Mouse (Mus musculus) heart, embryonic 13.5 days (tissue): ENCODE data around the gene Olfr73. TPM values are rescaled to one million over a fixed set of nuclear protein-coding genes. Genes with fewer than 3 reads are reported as not detected.
"Not testable (repeated sequence)": the region's sequence is repeated elsewhere in the genome, so short reads cannot be mapped to it uniquely, and the experiment has no call there.

Experiments
- ATAC-seq: fragments of 200-750 bp; cut with Nextera tagmentation; 2 replicates; pipeline ENCODE4 v1.8.0; 2017; ENCODE audit warnings: moderate TSS enrichment; ENCODE audit not compliant: insufficient number of reproducible peaks, low FRiP score, low TSS enrichment; ENCODE audit errors: extremely low read depth
- H3K27ac ChIP-seq: fragments of 300-500 bp; sonication (generic); replicated peaks from 2 replicates; pipeline ENCODE4 v1.5.1; 2015; ENCODE audit warnings: moderate library complexity, mild to moderate bottlenecking, inconsistent platforms
- H3K27me3 ChIP-seq: fragments of 300-500 bp; sonication (generic); replicated peaks from 2 replicates; pipeline ENCODE4 v1.6.1; 2015; ENCODE audit warnings: mild to moderate bottlenecking, inconsistent platforms
- H3K36me3 ChIP-seq: fragments of 300-500 bp; sonication (generic); 2 replicates; pipeline ENCODE4 v1.6.1; 2015; ENCODE audit warnings: mild to moderate bottlenecking, inconsistent platforms
- H3K4me1 ChIP-seq: fragments of 300-500 bp; sonication (generic); 2 replicates; pipeline ENCODE4 v1.6.1; 2015; ENCODE audit warnings: inconsistent platforms
- H3K4me2 ChIP-seq: fragments of 300-500 bp; sonication (generic); 2 replicates; pipeline ENCODE4 v1.6.1; 2015; ENCODE audit warnings: inconsistent platforms, mild to moderate bottlenecking, moderate library complexity
- H3K4me3 ChIP-seq: fragments of 300-500 bp; sonication (generic); 2 replicates; pipeline ENCODE4 v1.5.1; 2015; ENCODE audit warnings: moderate library complexity, mild to moderate bottlenecking, inconsistent platforms
- H3K9ac ChIP-seq: fragments of 300-500 bp; sonication (generic); 2 replicates; pipeline ENCODE4 v1.6.1; 2015; ENCODE audit warnings: inconsistent platforms, mild to moderate bottlenecking, moderate library complexity
- H3K9me3 ChIP-seq: fragments of 300-500 bp; sonication (generic); 2 replicates; pipeline ENCODE4 v1.6.1; 2016; ENCODE audit warnings: inconsistent platforms
- WGBS: fragments of 180-500 bp; shearing (Covaris S2); methylation state at CpG from one replicate; pipeline ENCODE4 v1.1.7; 2015; ENCODE audit warnings: mixed read lengths; 5-methylcytosine and 5-hydroxymethylcytosine counted together
- polyA plus RNA-seq: library from polyadenylated mRNA; unstranded; fragments of >200 nt; fragmentation: Nextera tagmentation; extraction: Ambion mirVana; gene quantifications from 2 replicates; pipeline ENCODE4 v1.2.1, GENCODE M21; 2015

Gene Olfr73
- not detected in 2 replicates for polyA plus RNA-seq

DNA sequence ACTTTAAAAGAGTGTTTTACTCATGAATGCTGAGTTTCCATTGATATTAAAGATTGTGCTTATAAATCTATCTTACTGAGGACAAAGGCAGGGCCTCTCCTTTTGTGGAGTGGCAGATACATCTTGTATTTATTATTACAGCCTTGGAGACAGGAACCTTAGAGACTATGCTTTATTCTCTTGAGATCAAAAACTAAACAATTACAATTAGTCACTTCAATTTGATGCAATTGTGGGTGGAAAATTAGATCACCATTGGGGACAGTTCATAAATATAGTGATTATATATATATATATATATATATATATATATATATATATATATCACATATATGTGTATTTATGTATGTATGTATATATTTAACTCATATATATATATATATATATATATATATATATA is at the start of gene Olfr73:
Gene Olfr73, minus strand, starts transcription at position 101 of the 400 bp plus-strand sequence.
- no peak within 1 kb of the TSS for H3K4me2 ChIP-seq
- H3K4me3 ChIP-seq: no peak within 1 kb of the TSS
- H3K9me3 ChIP-seq: no peaks in the 10 kb centered on the region
- H3K27me3 ChIP-seq: no peaks in the 10 kb centered on the region
- no peak within 1 kb of the TSS for H3K9ac ChIP-seq
- no peaks in the 10 kb centered on the region for H3K4me1 ChIP-seq
- ATAC-seq: no peak
- no peaks in the 10 kb centered on the region for H3K36me3 ChIP-seq
- no peak within 1 kb of the TSS for H3K27ac ChIP-seq

DNA sequence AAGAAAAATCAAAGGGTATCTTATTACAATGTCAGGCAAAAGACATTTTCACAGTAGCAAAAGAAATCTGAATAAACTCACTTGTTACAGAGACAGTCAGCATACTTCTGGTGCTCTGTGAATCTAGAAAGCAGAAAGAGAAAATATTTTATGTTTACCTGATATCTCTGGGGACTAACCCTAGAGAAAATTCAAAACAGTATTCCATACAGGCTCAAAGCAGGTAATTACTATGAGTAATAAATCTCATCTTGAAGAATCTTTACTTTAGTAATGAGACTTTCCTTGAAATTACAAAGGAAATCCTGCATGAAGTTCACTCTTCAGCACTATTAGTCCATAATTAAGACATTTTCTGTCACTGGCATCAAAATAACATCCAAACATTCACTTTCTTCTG is 34.2 kb upstream of the Olfr73 start, which contains the start of gene Olfr1163:
Gene Olfr1163, minus strand, starts transcription at position 101 of the 400 bp plus-strand sequence.
- Histone ChIP-seq H3K4me3 (no peak within 1 kb of the TSS), H3K4me2 (no peak within 1 kb of the TSS), H3K9ac (no peak within 1 kb of the TSS), H3K9me3 (no peaks in the 10 kb centered on the region), H3K36me3 (no peaks in the 10 kb centered on the region), H3K27me3 (no peaks in the 10 kb centered on the region), H3K4me1 (no peaks in the 10 kb centered on the region), H3K27ac (no peak within 1 kb of the TSS)
- ATAC-seq: no peak

DNA sequence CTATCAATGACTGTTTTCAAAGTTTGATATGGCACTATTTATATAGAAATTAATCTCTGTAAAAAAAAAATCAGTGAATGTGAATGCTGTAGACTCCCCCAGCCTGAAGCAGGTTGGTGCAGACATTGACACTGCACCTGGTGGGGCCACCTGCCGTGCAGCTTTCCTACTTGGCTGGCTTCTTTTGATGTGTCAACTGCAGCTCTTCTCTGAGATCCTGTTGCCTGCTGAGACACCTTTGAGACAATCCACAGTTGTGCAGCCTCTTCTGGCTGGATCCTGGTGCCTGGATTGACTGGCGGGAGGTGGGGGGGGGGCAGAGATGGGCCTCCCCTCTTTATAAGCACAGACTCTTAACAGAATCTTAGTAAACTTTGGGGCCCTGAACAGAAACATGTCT is 26.1 kb upstream of the Olfr73 start:
- H3K36me3 ChIP-seq: no peaks in the 10 kb centered on the region
- no peak overlapping the region for H3K4me3 ChIP-seq
- no peak overlapping the region for H3K4me2 ChIP-seq
- no peaks in the 10 kb centered on the region for H3K27me3 ChIP-seq
- no peak for ATAC-seq
- H3K4me1 ChIP-seq: no peaks in the 10 kb centered on the region
- H3K9me3 ChIP-seq: no peaks in the 10 kb centered on the region
- WGBS: 79% methylated on average over 2 of the region's 2 CpGs
- no peak overlapping the region for H3K27ac ChIP-seq
- H3K9ac ChIP-seq: no peak overlapping the region

DNA sequence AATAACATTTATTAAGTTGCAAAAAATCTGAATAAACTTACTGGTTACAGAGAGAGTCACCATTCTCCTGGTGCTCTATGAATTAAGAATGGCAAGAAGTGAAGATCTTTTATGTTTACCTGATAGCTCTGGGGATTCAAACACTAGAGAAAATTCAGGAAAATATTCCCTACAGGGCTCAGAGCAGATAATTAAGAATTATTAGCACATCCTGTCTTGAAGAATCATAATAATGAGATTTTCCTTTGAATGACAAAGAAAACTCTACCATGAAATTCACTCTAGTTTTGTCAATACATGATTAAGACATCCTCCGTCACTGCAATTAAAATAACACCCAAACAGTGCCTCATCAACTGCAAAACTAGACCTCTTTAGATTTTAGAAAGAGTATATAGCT is 13.5 kb upstream of the Olfr73 start, which contains the start of gene Olfr1162:
Gene Olfr1162, minus strand, starts transcription at position 101 of the 400 bp plus-strand sequence.
- Histone ChIP-seq H3K9me3 (no peaks in the 10 kb centered on the region), H3K9ac (no peak within 1 kb of the TSS), H3K4me3 (no peak within 1 kb of the TSS), H3K27me3 (no peaks in the 10 kb centered on the region), H3K27ac (no peak within 1 kb of the TSS), H3K4me2 (no peak within 1 kb of the TSS), H3K4me1 (no peaks in the 10 kb centered on the region), H3K36me3 (no peaks in the 10 kb centered on the region)
- 82% methylated on average over 1 of the region's 1 CpGs for WGBS
- ATAC-seq: no peak

DNA sequence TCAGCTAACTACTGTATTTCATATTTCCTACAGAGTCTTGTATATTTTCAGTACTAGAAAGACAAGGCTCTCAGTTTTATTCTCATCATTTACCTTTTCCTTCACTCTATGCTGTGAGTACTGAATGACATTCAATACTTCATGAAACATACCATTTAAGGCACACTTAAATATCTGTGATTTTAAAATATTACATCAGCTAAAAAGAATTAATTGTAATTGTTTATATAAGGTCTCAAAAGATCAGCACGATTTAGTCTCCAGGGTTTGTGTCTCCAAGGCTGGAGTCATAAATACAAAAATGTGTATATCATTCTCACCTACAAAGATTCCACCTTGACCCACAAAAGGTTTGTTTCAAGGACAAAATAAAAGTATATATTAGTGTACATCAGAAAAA is 15.0 kb downstream of the Olfr73 start, which contains the start of gene Olfr1161:
Gene Olfr1161, plus strand, starts transcription at position 301 of the 400 bp plus-strand sequence.
- H3K27me3 ChIP-seq, H3K4me3 ChIP-seq: not testable (repeated sequence)
- WGBS: 81% methylated on average over 1 of the region's 1 CpGs

DNA sequence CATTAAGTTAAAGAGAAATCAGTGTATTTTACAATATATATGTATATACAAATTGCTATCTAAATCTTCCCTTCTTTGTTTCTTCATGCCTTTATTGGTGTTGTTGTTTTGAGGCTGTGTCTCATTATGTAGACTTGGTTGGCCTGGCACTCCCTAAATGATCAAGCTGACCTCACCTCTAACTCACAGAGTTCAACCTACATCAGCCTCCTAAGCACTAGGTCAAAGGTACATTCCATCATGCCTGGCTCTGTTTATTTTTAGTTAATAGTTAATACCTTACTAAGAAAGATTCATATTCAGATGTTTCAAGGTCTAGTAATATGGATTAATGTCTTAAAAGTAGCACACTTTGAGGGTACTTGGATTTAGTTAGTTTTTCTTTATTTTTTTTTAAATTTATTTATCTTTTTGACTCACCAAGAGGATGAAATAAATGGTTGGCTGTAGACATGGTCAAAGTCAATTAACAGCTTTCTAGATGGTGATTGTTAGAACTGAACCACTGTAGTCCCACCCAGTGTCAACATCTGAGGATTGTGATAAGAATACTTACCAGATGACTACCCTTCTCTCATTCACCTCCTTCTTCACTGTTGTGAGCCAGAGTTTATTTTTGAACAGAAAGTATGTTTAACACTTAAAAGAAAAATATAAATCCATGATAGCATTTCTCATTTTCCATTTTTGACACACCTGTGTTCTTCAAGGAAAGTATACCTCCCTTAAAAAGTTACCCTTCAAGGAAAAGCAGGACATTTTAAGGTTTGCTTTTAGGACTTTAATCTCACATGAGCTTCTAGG is 29.8 kb downstream of the Olfr73 start, which contains the start of gene Olfr1160:
Gene Olfr1160, minus strand, starts transcription at position 754 of the 804 bp plus-strand sequence.
- no peaks in the 10 kb centered on the region for H3K27me3 ChIP-seq

More for the DNA sequence above, 15.0 kb downstream of the Olfr73 start, which contains the start of gene Olfr1161:
- H3K4me1 ChIP-seq, H3K9me3 ChIP-seq, H3K36me3 ChIP-seq, H3K27ac ChIP-seq, H3K4me2 ChIP-seq, H3K9ac ChIP-seq, ATAC-seq: not testable (repeated sequence)

DNA sequence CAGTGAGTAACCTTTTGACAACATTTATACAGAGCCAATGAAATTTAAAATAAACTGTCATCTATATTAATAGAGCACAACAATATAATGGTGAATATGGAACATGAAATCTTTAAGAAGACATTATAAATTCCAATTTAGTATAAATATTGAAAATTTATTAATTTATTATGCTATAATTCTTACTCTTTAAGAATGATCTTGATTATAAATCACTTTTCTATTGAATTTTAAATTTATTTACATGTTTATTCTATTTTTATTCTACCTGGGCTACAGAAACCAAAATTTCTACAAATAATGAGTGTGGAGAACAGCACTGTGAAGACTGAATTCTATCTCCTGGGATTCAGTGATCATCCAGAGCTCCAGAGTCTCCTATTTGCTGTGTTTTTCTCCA is 47.7 kb downstream of the Olfr73 start, which contains the start of gene Olfr1158:
Gene Olfr1158, plus strand, starts transcription at position 301 of the 400 bp plus-strand sequence.
- H3K9me3 ChIP-seq: no peaks in the 10 kb centered on the region
- no peaks in the 10 kb centered on the region for H3K27me3 ChIP-seq
- no peak within 1 kb of the TSS for H3K4me3 ChIP-seq
- H3K36me3 ChIP-seq: no peaks in the 10 kb centered on the region
- ATAC-seq: no peak
- H3K4me2 ChIP-seq: no peak within 1 kb of the TSS
- H3K27ac ChIP-seq: no peak within 1 kb of the TSS
- H3K4me1 ChIP-seq: no peaks in the 10 kb centered on the region
- H3K9ac ChIP-seq: no peak within 1 kb of the TSS

More for the DNA sequence above, 29.8 kb downstream of the Olfr73 start, which contains the start of gene Olfr1160:
- Histone ChIP-seq H3K27ac (no peak within 1 kb of the TSS), H3K9me3 (no peaks in the 10 kb centered on the region), H3K36me3 (no peaks in the 10 kb centered on the region), H3K4me3 (no peak within 1 kb of the TSS), H3K9ac (no peak within 1 kb of the TSS), H3K4me2 (no peak within 1 kb of the TSS), H3K4me1 (no peaks in the 10 kb centered on the region)
- no peak for ATAC-seq

Other genes with a start within 250 kb of the Olfr73 start
- gene Olfr1143, start 237.1 kb downstream of the Olfr73 start, polyA plus RNA-seq: not detected in 2 replicates
- gene Olfr1145, start 227.9 kb downstream of the Olfr73 start, polyA plus RNA-seq: not detected in 2 replicates
- gene Olfr1148, start 207.2 kb downstream of the Olfr73 start, polyA plus RNA-seq: not detected in 2 replicates
- gene Olfr1150-ps1, start 193.7 kb downstream of the Olfr73 start, polyA plus RNA-seq: not detected in 2 replicates
- not detected in 2 replicates for gene Olfr1151, start 181.8 kb downstream of the Olfr73 start, polyA plus RNA-seq
- not detected in 2 replicates for gene Olfr1152, start 171.2 kb downstream of the Olfr73 start, polyA plus RNA-seq
- gene Olfr1153, start 142.7 kb downstream of the Olfr73 start, polyA plus RNA-seq: not detected in 2 replicates
- gene Olfr1154, start 132.5 kb downstream of the Olfr73 start, polyA plus RNA-seq: not detected in 2 replicates
- not detected in 2 replicates for gene Olfr1155, start 92.6 kb downstream of the Olfr73 start, polyA plus RNA-seq
- gene Olfr1156, start 84.6 kb downstream of the Olfr73 start, polyA plus RNA-seq: not detected in 2 replicates
- gene Olfr1157, start 69.4 kb downstream of the Olfr73 start, polyA plus RNA-seq: not detected in 2 replicates
- not detected in 2 replicates for gene Olfr74, start 63.0 kb downstream of the Olfr73 start, polyA plus RNA-seq
- not detected in 2 replicates for gene Olfr1158, start 47.6 kb downstream of the Olfr73 start, polyA plus RNA-seq
- not detected in 2 replicates for gene Olfr1160, start 29.4 kb downstream of the Olfr73 start, polyA plus RNA-seq
- gene Olfr1161, start 14.9 kb downstream of the Olfr73 start, polyA plus RNA-seq: not detected in 2 replicates
- gene Olfr1162, start 13.4 kb upstream of the Olfr73 start, polyA plus RNA-seq: not detected in 2 replicates
- not detected in 2 replicates for gene Olfr1163, start 34.1 kb upstream of the Olfr73 start, polyA plus RNA-seq
- not detected in 2 replicates for gene Olfr1164, start 56.3 kb upstream of the Olfr73 start, polyA plus RNA-seq
- gene Olfr1166, start 90.6 kb upstream of the Olfr73 start, polyA plus RNA-seq: not detected in 2 replicates
- gene Olfr1167, start 117.5 kb upstream of the Olfr73 start, polyA plus RNA-seq: not detected in 2 replicates
- gene Olfr1168, start 144.2 kb upstream of the Olfr73 start, polyA plus RNA-seq: not detected in 2 replicates
- not detected in 2 replicates for gene Olfr1170, start 190.6 kb upstream of the Olfr73 start, polyA plus RNA-seq
- not detected in 2 replicates for gene Olfr1173, start 242.2 kb upstream of the Olfr73 start, polyA plus RNA-seq